Mouse (Mus musculus) bone marrow, adult 2 months (tissue): ENCODE results near the gene Gm9903.

Experiments
- CTCF ChIP-seq: fragments of 200-500 bp; IDR thresholded peaks from 2 replicates; pipeline ENCODE4 v1.5.1; 2011; ENCODE audit warnings: low read length, control low read depth; ENCODE audit not compliant: control insufficient read depth, insufficient read depth
- POLR2A ChIP-seq: fragments of 200-500 bp; IDR thresholded peaks from 2 replicates; pipeline ENCODE4 v1.6.1; 2011; ENCODE audit warnings: low read depth, mild to moderate bottlenecking, control low read depth, low read length, borderline replicate concordance; ENCODE audit not compliant: control insufficient read depth

- TF ChIP-seq POLR2A (no peak), CTCF (no peak)
These were observed 21.8 kb downstream of the Gm9903 start for GRCm38 (mm10) chr5:33651541-33651920.
